Mouse (Mus musculus): ENCODE measurements at regions not wholly inside any gene's neighbourhood (a gene's known extent, or its start where the extent isn't known, plus 50 kb on each side); places are given as distances from the start of the nearest gene placed in this dataset.
A peak's percentile ranks its signal among the peaks of the same experiment; 100 is the strongest.

GRCm38 (mm10) chr17:14540269-14540975 lies 153.6 kb downstream of the Thbs2 start:
- peak; percentile 64 for DNase-seq (ENCODE audit: low spot score)

- no peak for DNase-seq (ENCODE audit: low spot score)
These were observed 154.4 kb downstream of the Thbs2 start for GRCm38 (mm10) chr17:14539651-14540050.

GRCm38 (mm10) chr17:14539191-14539590 lies 154.8 kb downstream of the Thbs2 start:
- no peak for DNase-seq (ENCODE audit: low spot score)

- no peak for DNase-seq (ENCODE audit: low spot score)
These were observed 155.5 kb downstream of the Thbs2 start for GRCm38 (mm10) chr17:14538527-14538926.

- no peak for DNase-seq (ENCODE audit: low spot score)
These were observed 161.1 kb downstream of the Thbs2 start for GRCm38 (mm10) chr17:14532979-14533314.

- no peak for DNase-seq (ENCODE audit: low spot score)
These were observed 161.6 kb downstream of the Thbs2 start for GRCm38 (mm10) chr17:14532298-14532978.

GRCm38 (mm10) chr17:14531796-14532195 lies 162.2 kb downstream of the Thbs2 start:
- DNase-seq (ENCODE audit: low spot score) = no peak

GRCm38 (mm10) chr17:14527691-14528090 lies 166.3 kb downstream of the Thbs2 start:
- no peak for DNase-seq (ENCODE audit: low spot score)

GRCm38 (mm10) chr17:14525255-14525654 lies 168.8 kb downstream of the Thbs2 start:
- DNase-seq (ENCODE audit: low spot score) = no peak

- DNase-seq (ENCODE audit: low spot score) = peak; percentile 88
These were observed 169.4 kb downstream of the Thbs2 start for GRCm38 (mm10) chr17:14524426-14525236.

- no peak for DNase-seq (ENCODE audit: low spot score)
These were observed 172.0 kb downstream of the Thbs2 start for GRCm38 (mm10) chr17:14522011-14522410.

- peak; percentile 90 for DNase-seq (ENCODE audit: low spot score)
These were observed 173.5 kb downstream of the Thbs2 start for GRCm38 (mm10) chr17:14520565-14520964.

GRCm38 (mm10) chr17:14519367-14519766 lies 174.7 kb downstream of the Thbs2 start:
- DNase-seq (ENCODE audit: low spot score) = no peak

GRCm38 (mm10) chr17:14518216-14518615 lies 175.8 kb downstream of the Thbs2 start:
- no peak for DNase-seq (ENCODE audit: low spot score)

- DNase-seq (ENCODE audit: low spot score) = peak; percentile 29
These were observed 176.7 kb downstream of the Thbs2 start for GRCm38 (mm10) chr17:14517368-14517767.

GRCm38 (mm10) chr17:14516097-14516496 lies 177.9 kb downstream of the Thbs2 start:
- DNase-seq (ENCODE audit: low spot score) = peak; percentile 64

GRCm38 (mm10) chr17:14513454-14513853 lies 180.6 kb downstream of the Thbs2 start:
- no peak for DNase-seq (ENCODE audit: low spot score)

- no peak for DNase-seq (ENCODE audit: low spot score)
These were observed 183.5 kb downstream of the Thbs2 start for GRCm38 (mm10) chr17:14510486-14510885.

- no peak for DNase-seq (ENCODE audit: low spot score)
These were observed 186.9 kb downstream of the Thbs2 start for GRCm38 (mm10) chr17:14507111-14507510.

- DNase-seq (ENCODE audit: low spot score) = no peak
These were observed 187.9 kb downstream of the Thbs2 start for GRCm38 (mm10) chr17:14506123-14506522.

GRCm38 (mm10) chr17:14505415-14505814 lies 188.6 kb downstream of the Thbs2 start:
- DNase-seq (ENCODE audit: low spot score) = no peak

- DNase-seq (ENCODE audit: low spot score) = no peak
These were observed 190.4 kb downstream of the Thbs2 start for GRCm38 (mm10) chr17:14503670-14504069.

GRCm38 (mm10) chr17:14501341-14501740 lies 192.7 kb downstream of the Thbs2 start:
- no peak for DNase-seq (ENCODE audit: low spot score)

All from embryo, embryonic 10 days (tissue).